Mouse (Mus musculus) G1E (cell line): ENCODE data around the gene Cox17.

Experiments used
- CTCF ChIP-seq: IDR thresholded peaks from 2 replicates; pipeline ENCODE4 v1.5.1; 2012; ENCODE audit warnings: low read depth, low read length, inconsistent platforms, mixed read lengths
- GATA1 ChIP-seq: IDR thresholded peaks from 2 replicates; pipeline ENCODE4 v1.6.1; 2012; ENCODE audit warnings: borderline replicate concordance, low read length, inconsistent platforms, mixed read lengths
- GATA2 ChIP-seq: IDR thresholded peaks from 2 replicates; pipeline ENCODE4 v1.6.1; 2012; ENCODE audit warnings: low read depth, low read length, inconsistent platforms, borderline replicate concordance
- TAL1 ChIP-seq: conservative IDR thresholded peaks from 2 replicates; pipeline ENCODE4 v1.6.1; 2012; ENCODE audit warnings: low read depth, low read length, inconsistent platforms, mixed read lengths

GRCm38 (mm10) chr16:38346529-38347325 lies at the start of gene Cox17, which contains the start of gene Gm21987:
- TF ChIP-seq CTCF = no peak; the same call in 1 of the 2 replicates
- TF ChIP-seq GATA1 = no peak
- TF ChIP-seq TAL1 = no peak
- TF ChIP-seq GATA2 = no peak
